Mouse (Mus musculus): ENCODE results near the gene Nkd1.

Gene Nkd1

DNA sequence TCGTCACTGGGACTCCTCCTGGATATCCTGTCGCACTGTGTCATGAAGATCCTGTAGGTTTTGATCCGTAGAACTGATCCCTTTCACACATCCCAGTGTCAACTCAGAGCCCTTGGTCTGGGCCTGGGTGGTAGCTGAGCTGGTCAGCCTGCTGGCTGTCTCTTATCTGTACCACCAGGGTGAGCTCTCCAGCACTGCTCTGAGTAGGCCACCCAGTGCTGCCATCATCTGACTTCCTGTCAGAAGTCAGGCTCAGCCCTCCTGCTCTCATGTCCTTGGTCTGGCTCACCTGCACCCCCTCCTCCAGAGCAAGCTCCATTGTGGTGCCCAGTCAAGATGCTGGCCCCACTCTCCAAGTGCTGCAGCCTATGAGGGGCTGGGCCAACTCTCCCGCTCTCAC, 18.8 kb downstream of the Nkd1 start:
- no peak for DNase-seq

DNA sequence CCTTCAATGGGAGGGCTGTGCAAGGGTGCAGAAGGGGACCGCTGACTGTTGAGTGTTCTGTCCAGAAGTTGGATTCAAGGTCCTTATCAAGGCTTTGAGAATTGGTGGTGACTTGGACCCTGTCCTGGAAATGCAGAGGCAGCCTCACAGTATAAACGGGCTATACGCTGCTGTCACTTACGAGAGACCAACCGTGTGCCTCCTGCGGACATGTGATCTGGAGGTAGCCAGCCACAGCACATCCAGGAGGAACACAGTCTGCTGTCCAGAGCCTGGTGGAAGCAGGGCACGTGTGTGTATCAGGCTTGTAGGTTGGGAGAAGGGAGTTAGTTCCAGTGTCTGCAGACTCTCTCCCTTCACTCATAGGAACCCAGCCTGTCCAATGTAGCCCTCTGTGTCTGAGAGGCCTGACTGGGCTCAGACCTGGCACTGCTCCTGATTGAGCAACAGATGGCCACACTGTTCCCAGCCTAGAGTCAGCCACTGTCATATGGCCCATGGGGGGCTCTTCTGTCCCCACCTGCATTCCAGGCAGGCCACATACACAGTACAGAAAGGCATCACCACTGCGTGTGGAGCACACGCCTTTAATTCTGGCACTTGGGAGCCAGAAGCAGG, 21.6 kb downstream of the Nkd1 start:
- no peak for DNase-seq

DNA sequence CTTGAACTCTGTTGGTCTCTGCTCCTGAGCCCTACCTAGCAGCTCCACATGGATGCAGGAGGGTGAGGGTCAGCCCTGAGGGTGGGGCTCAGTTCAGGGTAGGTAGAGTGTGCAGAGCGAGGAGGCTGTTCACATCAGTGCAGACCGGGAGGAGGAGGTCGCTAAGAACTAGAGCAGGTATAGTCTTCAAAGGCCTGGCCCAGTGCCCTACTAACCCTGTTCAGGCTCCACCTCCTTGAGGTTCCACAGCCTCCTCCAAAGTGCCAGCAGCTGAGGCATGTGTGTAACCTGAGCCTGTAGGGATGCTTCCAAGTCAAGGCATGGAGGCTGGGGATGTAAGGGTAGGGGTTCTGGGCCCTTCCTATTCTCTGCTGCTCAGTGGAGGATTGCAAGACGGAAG, 23.5 kb downstream of the Nkd1 start:
- no peak for DNase-seq

DNA sequence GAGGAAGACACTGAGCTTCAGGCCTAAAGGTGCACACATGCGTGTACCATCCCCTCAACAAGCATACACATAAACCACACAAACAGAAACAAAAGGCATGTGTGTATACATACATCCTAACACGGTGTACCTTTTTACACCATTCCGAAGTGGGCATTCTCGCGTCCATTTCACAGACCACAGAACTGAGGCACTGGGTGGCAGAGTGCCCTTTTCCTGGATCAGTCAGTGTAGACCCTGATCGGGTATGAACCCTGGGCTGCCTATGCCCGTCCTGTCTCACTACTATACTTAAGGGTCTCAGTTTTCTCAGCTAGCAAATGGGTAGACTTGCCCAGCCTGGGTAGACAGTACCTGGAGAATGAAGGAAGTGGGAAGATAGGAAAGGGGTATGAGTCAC, 24.3 kb downstream of the Nkd1 start:
- no peak for DNase-seq

DNA sequence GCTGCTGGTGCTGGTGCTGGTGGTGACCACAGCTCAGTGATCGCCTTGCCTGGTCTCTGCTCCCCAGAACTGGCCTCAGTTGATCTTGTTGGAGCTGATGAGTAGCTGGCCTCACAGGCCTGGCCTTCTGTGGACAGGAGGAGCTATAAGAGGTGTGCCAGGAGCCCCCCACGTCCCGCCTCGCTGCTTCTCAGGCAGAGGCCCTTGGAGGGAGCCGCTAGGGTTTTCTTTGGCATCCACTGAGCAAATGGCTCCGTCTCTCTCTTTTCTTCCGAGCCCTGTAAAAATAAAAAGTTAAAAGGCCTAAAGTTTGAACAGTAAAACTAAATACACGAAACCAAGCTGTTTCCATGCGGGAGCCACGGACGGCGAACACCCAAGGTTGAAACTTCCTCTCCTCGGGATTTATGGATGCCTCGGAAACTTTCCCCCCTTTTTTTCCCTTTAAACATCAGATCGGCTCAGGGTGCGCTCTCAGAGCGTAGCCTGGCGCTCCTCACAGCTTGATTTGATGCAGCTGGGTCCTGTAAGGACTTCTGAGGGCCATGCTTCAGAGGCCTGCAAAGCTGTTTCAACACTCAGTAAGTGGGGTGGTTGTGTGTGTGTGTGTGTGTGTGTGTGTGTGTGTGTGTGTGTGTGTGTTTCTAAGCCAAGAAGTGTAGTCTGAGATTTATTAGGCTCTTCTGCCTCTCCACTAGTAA, 25.0 kb downstream of the Nkd1 start:
- no peak for DNase-seq

DNA sequence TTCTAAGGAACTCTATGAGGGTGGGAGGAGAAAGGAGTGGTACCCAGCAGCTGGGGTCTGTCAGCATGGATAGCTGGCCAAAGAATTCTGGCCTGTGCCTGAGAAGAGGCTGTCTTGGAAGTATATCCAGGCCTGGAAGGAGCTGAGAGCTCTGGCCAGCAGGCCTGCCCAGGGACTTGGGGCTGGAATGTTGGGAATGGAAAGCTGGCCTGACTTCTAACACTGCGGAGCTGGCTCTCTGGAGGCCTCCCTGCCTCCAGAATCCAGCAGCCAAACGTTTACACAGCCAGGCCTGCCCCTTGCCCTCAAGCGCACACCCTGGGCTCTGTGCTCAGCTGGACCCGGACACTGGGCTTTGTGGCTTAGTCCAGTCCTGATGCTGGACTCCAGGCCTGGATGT, 34.5 kb downstream of the Nkd1 start:
- no peak for DNase-seq

DNA sequence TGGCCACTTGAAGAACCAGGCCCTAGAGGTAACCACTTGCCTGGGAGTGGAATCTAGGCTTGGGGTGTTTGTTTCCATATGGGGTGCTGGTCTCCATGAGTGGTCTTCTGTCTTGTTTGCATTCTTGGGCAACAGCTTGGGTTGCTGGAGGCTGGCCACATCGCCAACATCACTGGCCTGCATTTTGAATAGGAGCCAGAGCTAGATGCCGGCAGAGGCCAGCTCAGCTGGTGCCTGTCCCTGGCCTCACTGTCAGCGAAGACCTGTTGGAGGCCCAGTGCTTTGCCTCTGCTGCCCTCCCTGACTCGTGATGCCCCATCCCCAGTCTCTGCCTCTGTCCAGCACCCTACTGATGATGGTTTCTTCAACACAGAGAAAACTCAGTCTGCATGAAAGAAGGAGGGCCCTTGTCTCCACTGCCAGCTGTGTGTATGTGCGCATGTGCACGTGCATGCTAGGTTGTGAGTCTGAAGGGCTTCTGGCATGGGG, 38.9 kb downstream of the Nkd1 start:
- no peak for DNase-seq

DNA sequence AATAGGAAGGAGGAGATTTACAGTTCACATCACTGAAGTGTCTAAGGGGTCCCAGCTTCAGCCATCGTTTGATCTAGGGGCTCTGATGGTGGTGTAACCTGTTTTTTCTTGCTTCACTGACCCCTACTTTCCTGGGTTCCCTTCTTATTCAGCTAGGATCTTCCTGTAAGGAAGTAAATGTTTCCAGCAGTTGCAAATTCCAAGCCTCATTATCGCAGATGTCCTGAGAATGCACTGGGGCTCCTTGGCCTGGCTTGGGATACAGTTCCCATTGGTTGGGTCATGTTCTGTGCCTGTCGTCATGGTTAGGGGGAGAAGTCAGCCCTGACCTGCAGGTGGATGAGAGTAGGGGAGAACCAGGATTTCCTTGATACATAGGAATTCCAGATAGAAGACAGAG, 40.2 kb downstream of the Nkd1 start:
- no peak for DNase-seq

DNA sequence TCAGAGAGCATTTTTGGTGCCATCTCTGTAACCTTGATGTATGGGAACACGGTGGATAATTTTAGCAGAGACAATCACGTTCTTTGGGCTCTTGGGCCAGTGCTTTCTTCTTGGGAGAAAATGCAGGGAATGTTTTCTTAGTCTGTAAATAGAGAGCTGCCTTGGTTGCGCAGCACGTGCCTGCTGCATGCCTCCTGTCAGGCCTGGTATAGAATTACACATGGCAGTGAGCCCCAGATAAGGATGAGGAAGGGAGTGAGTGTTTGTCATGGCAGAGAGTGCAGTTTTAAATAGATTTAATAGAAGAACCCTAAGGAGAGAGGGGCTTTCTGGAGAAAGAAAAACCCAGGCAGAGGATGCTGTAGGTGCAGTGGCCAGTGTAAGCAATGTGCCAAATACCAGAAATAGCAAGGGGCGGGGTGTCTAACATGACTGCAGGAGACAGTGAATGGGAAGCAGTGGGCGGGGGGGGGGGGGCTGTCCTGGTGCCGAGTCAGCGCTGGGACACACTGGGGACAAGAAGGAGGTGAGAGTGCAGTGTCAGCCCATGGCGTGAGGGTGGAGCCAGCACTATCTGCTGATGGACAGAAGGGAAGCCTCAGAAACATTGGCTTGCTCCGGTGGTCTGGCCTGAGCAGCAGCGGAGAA, 43.2 kb downstream of the Nkd1 start:
- no peak for DNase-seq

DNA sequence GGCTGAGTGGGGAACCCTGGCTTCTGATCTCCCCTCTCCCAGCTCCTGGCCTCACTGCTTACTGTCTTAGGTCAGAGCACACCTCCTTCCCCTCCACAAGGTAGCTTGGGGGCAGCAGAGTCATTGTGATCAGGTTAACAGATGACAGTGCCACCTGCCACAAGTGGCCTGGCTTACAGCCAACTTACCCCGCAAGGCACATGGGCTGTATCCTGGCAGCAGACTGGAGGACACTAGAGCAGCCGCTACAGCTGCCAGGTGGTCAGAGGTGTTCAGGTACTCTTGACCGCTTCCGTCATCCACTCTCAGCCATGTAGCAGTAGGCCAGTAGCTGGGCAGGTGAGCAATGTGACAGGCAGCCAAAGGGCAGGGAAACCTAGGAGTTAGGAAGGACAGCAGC, 45.0 kb downstream of the Nkd1 start:
- peak; percentile 70 for DNase-seq

DNA sequence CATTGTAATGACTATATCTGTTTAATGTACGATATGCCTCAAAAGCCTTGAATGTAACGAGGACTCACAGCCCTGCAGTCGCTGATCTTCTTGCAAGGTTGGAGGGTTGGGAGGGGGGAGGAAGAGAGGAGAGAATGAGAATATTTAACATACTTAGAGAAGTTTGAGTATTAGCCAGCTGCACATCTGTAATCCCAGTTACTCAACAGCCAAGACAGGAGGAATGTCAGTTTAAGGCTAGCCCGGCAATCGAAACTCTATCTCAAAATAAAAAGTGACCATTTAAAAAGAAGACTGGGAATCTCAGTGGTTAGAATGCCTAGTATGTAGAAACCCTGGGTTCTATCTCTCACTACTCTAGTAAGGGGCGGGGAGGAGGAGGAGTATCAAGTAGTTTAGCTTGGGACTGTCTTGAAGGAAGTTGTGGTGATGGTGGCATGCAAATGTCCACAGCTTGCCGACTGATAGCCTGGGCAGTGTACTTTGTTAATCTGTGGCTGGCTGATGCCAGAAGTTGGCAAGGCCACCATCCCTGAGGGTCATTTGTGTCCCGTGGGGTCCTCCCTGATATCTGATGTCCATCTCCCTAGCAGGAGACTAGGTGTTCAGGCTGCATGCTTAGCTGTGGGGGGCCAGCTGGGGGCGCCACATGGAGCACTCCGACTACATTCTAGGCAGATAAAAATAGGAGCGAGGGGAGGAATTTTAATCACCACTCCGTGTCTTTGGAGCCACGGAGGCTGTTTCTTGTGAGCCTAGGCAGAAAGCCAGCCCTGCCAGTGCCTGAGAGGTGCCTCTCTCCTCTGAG, 46.4 kb downstream of the Nkd1 start:
- no peak for DNase-seq

DNA sequence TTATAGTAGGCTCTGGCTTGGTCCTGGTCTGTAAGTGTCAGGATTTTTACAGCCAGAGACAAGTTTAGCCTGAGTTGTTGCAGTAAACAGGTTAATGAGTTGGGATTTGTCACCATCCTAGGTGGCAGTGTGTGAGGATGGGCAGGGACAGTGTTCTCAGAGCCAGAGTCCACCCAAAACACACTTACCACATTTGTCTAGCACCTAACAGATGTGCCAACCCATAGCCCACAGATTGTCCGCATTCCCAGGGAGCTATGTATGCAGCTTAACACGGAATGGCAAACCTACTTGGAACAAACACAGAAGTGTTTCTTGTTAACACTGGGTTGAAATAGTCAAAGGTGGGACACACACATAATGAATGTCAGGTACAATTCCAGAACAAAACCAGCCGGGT, 47.1 kb downstream of the Nkd1 start:
- DNase-seq = no peak

DNA sequence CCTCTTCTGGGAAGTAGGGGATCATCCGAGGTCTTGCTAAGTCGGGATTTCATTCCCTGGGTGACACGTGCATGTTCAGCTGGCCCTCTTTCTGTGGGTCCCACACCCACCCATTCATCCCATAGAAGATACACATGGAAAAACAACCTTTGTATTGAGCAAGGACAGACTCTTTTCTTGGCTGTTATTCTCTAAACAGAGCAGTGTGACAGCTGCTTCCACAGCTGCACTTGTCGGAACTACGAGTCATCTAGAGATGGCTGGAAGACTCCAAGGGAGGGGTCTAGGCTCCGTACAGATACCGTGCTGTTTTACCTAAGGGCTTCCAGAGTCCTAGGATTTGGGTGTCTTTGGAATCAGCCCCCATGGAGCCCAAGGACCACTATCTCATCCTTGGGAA, 48.2 kb downstream of the Nkd1 start:
- DNase-seq = no peak

DNA sequence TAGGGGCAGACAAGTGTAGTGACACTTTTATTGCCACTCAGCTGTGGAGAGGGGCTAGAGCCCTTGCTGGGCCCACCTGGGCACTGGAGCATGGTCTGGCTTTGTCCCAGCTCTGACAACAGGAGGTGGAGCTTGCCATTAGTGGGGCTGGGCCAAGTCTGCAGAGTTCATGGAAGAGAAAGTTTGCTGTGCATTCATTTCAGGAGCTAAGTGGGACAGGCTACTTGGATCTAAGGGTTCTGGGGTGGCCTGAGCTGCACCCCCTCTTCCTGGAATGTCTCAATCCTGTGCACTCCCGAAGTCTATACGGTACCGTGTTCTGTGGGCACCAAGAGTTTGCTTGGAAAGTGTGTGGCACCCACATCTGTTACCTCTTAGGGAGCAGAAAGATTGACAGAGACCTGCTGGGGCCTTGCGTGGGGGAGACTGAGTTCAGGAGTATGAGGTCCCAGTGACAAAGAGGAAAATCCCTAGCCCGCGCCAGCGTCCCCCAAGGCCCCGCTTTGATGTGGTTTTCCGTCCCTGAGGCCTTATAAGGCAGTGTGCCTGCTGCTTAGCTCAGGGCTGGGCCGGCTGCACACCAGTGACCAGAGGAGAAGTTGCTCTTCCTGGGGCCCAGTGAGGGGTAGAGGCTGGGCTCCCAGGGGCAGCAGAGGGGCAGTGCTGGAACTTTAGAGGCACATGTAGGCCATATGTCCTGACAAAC, 49.3 kb downstream of the Nkd1 start:
- no peak for DNase-seq

DNA sequence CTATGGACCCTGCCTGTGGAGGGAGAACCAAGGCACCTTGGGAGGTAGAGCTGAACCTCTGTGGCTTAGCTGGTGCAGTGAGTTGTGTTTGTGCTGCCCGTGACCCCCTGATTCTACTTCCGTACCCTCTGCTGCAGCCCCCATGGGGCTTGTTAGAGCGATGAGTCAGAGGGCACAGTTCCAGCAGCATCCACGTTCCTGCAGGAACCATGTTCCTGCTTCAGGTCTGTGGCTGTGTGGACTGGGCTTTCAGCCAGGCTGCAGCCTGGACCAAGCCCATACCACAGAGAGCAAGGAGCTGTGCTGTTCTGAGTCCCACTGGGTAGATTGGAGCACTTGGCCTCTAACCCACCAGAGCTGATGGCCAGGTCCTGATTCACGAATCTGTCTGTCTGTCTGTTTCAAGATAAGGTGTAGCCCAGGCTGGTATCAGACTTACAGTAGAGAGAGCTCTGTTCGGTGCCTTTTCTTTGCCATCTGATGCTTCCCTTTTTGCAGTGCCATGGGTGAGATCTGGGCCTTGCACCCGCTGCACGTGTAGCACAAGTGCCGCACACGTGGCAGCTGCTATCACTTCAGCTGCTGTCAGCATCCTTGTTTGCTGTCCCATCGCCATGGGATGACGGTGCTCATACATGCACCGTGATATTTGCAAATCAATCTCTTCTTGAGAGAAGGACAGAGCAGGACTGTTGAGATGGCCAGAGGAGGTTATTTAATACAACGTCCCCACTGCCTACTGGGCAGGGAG, 50.5 kb downstream of the Nkd1 start:
- peak; percentile 74 for DNase-seq

DNA sequence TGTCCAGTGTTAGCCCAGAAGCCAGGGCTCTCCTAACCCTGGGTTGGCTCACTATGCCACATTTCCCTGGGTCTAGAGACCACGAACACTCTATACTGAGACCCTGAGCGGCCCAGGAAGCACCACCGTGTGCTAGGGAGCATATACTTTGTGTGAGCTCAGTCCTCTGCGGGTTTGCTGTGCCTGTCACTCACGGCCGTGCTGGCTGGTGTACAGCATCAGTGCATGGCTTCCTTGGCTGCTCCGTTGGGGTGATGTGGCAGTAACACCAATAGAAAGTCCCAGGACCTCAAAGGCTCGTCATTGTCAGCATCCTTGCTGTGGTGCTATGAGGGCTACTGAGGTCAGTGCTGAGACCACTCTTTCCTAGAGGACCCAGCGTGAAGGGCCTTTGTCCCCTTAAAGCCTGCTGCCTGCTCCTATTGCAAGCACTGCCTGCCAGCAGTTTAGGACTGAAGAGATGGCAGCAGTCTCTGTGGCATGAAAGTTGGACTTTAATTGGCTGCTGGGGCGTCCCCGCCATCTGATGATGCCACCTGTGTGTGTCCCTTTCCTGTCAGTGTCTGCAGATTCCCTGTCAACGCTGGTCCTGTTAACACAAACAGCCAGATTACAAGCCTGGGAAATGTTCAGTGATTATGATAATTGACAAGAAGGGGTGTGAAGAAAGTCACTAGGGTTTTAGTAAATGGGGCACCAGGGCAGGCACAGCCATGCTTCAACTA, 51.2 kb downstream of the Nkd1 start:
- DNase-seq = no peak

DNA sequence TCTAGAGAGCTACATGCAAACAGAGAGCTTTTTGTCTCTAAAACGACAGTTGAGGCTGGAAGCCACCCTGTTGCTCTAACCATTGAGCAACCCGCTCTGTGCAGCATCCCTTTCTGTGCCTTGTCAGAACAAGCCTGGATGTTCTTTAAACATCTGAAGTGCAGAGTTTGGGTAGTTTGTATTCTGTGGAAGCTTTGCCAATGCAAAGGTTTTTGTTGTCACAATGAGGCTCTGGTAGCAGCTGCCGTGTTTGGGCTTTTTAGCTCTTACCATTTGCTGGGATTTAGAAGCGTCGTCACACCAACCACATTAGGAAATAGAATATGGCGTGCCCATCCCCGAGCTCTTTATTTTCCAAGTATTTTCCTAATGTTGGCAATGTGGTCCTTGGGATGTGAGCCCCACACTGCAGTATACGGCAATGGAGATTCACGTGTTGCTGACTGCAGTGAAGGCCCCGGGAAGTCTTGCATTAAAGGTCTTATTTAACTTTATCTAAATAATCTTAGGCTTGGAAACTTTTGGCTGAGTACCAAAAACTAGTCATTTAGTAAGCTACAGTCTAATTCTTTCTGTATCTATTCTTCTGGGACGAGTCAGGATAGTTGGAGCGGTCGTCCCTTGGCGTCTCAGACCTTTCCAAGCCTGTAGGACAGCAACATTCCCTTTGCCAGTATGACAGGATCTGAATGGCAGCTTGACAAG, 51.9 kb downstream of the Nkd1 start:
- no peak for DNase-seq

DNA sequence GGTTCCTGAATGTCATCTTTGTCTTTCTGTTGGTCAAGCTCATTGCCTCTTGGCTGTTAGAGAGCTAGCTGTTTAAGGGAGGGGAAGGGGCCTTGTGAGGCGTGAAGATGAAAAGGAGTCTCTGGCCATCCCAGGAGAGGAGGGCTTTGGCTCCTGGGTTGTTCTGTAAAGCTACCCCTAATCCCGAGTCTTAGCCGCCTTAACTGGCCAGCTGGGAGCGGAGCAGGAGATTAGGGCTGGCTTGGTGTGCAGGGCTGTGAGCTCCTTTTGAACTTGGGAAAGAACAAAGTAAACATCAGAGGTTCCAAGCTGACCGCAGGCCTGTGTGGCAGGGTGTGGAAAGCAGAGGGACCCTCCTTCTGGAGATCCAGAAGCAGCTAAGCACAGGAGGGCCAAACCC, 53.8 kb downstream of the Nkd1 start:
- DNase-seq = no peak

DNA sequence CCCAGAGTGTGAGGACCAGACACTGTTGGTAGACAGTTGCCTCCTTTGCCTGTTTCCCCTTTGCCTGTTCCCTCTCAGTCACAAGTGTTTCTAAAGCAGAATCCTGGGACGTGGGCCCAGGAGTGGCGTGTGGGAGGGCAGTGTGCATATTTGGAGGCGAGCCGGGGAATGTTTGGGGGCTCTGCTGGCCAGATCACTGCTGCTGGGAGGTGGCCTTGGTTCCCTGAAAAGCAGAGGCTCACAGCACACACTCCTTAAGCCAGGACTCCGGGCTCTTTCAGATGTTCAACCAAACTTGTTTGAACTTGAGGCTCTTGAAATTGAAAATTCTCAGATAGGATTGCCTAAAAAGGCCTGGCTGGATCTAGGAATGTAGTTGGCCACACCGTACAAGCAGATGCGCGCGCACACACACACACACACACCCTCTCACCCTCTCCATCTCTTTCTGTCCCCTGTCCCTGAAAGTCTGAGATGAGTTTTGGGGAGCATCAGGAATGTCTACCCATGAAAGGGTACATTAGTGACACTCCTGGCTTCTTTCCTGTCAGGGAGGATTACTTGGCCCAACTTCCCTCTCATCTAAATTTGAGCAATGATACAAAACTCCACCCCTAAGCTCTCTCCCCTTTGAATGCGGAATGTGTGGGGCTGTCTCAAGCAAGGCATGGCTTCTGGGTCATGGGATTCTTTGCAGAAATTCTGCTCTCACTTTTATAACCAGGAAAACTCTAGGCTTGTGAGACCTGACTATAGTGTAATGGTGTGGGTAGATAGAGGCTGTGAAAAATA, 55.4 kb downstream of the Nkd1 start:
- no peak for DNase-seq

DNA sequence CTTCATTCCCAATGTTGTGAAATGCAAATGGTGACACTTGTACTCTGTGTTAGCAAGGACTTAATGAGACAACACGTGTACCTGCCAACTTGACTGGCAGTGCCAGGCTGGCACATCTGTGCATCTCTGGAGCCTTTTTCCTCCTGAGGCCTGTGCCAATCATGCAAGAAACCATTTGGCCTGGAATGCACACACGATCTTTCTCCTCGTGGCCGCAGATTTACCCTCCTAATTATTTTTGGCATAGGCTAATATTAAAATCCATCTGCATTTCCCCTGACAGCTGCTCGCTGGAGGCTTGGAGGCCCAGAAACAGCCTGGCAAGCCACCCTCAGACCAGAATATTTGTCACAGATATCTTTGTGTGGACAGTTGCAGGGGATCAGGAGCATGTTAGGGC, 56.5 kb downstream of the Nkd1 start:
- DNase-seq = no peak

Data from cerebellum, adult 9-11 months (tissue).